ENCODE assay signal across 8 mouse cellular contexts in genomic region chr2:38822995-38823394, GRCm38 (mm10).
DNase-seq lines count a peak whose midpoint lies in the region; ATAC-seq and TF ChIP-seq lines count a peak whose summit lies in the region.

No protein-coding gene starts in this region.

- no peaks in the 10 kb centered on the region for H3K27me3 ChIP-seq in E14TG2a.4 (ENCODE audit: insufficient read depth, low read length)
- H3K27me3 ChIP-seq in heart, embryonic 15.5 days: no peaks in the 10 kb centered on the region
- H3K27me3 ChIP-seq in lung, embryonic 14.5 days (ENCODE audit: insufficient read depth, low read length): no peaks in the 10 kb centered on the region

- WGBS in heart, embryonic 15.5 days: 11% methylated on average over 6 of the region's 6 CpGs
- WGBS in lung, embryonic 14.5 days: 4% methylated on average over 6 of the region's 6 CpGs

- ATAC-seq in heart, embryonic 15.5 days (replicated peaks; ENCODE audit: insufficient number of reproducible peaks, insufficient read depth, low FRiP score, low read depth): peak; percentile 92
- peak; percentile 96 for ATAC-seq in lung, embryonic 14.5 days (ENCODE audit: insufficient read depth)
- peak; percentile 64 for ATAC-seq in neutrophil, adult 5-6 weeks (ENCODE audit: extremely low read depth, insufficient number of reproducible peaks, low FRiP score, poor library complexity, severe bottlenecking)

- H3K36me3 ChIP-seq in E14TG2a.4 (ENCODE audit: insufficient read depth, low read length): no peaks in the 10 kb centered on the region
- H3K36me3 ChIP-seq in heart, embryonic 15.5 days: no peaks in the 10 kb centered on the region
- no peaks in the 10 kb centered on the region for H3K36me3 ChIP-seq in lung, embryonic 14.5 days (ENCODE audit: insufficient read depth)

- H3K9me3 ChIP-seq in E14TG2a.4 (ENCODE audit: low read length): no peaks in the 10 kb centered on the region
- no peaks in the 10 kb centered on the region for H3K9me3 ChIP-seq in heart, embryonic 15.5 days (replicated peaks)
- H3K9me3 ChIP-seq in lung, embryonic 14.5 days (ENCODE audit: low read depth, low read length): no peaks in the 10 kb centered on the region

- peaks cover 30% of the 10 kb centered on the region for H3K4me1 ChIP-seq in E14TG2a.4 (replicated peaks; ENCODE audit: low read depth, low read length)
- peaks cover 10% of the 10 kb centered on the region for H3K4me1 ChIP-seq in heart, embryonic 15.5 days (replicated peaks)
- H3K4me1 ChIP-seq in lung, embryonic 14.5 days (ENCODE audit: insufficient read depth): no peaks in the 10 kb centered on the region; the same call in 1 of the 2 replicates

- H3K27ac ChIP-seq in heart, embryonic 15.5 days: peak overlapping the region; percentile 93
- peak overlapping the region; percentile 99 for H3K27ac ChIP-seq in lung, embryonic 14.5 days (ENCODE audit: low read depth)

- peak overlapping the region; percentile 71 for H3K4me2 ChIP-seq in heart, embryonic 15.5 days
- peak overlapping the region; percentile 67 for H3K4me2 ChIP-seq in lung, embryonic 14.5 days

- peak; percentile 61 for DNase-seq in brain, adult 2 months (ENCODE audit: low read depth, low spot score)
- peak; percentile 44 for DNase-seq in fibroblast of lung, adult 2 months (ENCODE audit: low read depth)
- DNase-seq in kidney, postnatal 10 days: peak; percentile 73
- DNase-seq in lung, embryonic 14.5 days: peak; percentile 91
- DNase-seq in thymus, postnatal 25 days: peak; percentile 56

- no peak for TF ChIP-seq CTCF in E14TG2a.4 (conservative IDR thresholded peaks at IDR 0.05; ENCODE audit: low read length)
- no peak for TF ChIP-seq CTCF in lung, embryonic 14.5 days (IDR thresholded peaks at IDR 0.05; ENCODE audit: low read depth)

- 0 out of 2 replicates have a peak overlapping the region, but pooled peaks have one; percentile 24 for H3K4me3 ChIP-seq in E14TG2a.4 (replicated peaks; ENCODE audit: low read length)
- H3K4me3 ChIP-seq in heart, embryonic 15.5 days: peak overlapping the region; percentile 61
- peak overlapping the region; percentile 59 for H3K4me3 ChIP-seq in lung, embryonic 14.5 days (ENCODE audit: low read depth, low read length)

- H3K9ac ChIP-seq in heart, embryonic 15.5 days: peak overlapping the region; percentile 61
- peak overlapping the region; percentile 88 for H3K9ac ChIP-seq in lung, embryonic 14.5 days

Comparison
In these comparisons a context has a peak if more than half of its experiments do, and no peak if none do; other contexts are left out.
1. Peak in every context shown above with its lines: DNase-seq, ATAC-seq, H3K4me3 ChIP-seq and H3K27ac ChIP-seq.